Mouse (Mus musculus) midbrain, embryonic 11.5 days (tissue): ENCODE data around the gene Ripk3. TPM values are rescaled to one million over a fixed set of nuclear protein-coding genes. Genes with fewer than 3 reads are reported as not detected.

Experiments
- polyA plus RNA-seq: library from polyadenylated mRNA; unstranded; fragments of >200 nt; fragmentation: Nextera tagmentation; extraction: Ambion mirVana; gene quantifications from 2 replicates; pipeline ENCODE4 v1.2.1, GENCODE M21; 2014

Gene Ripk3
- polyA plus RNA-seq, 1 experiment from 2014 or later, result 4.0 TPM

Other genes with a start within 250 kb of the Ripk3 start
- gene Pck2, start 248.6 kb downstream of the Ripk3 start, polyA plus RNA-seq, result 10.0 and 10.7 TPM in 2 replicates
- gene Dcaf11, start 228.9 kb downstream of the Ripk3 start, polyA plus RNA-seq, result 76.4 and 85.4 TPM in 2 replicates
- 0.92 TPM in 1 of 2 replicates, not detected in the other for gene A730061H03Rik, start 228.5 kb downstream of the Ripk3 start, polyA plus RNA-seq
- gene Fitm1, start 213.2 kb downstream of the Ripk3 start, polyA plus RNA-seq, result not detected in 2 replicates
- gene Psme1, start 210.7 kb downstream of the Ripk3 start, polyA plus RNA-seq, result 111 and 114 TPM in 2 replicates
- 8.1 and 8.4 TPM in 2 replicates for gene Emc9, start 203.6 kb downstream of the Ripk3 start, polyA plus RNA-seq
- 189 and 202 TPM in 2 replicates for gene Psme2, start 197.8 kb downstream of the Ripk3 start, polyA plus RNA-seq
- gene Rnf31, start 197.2 kb downstream of the Ripk3 start, polyA plus RNA-seq, result 8.2 and 9.8 TPM in 2 replicates
- 5.8 and 6.3 TPM in 2 replicates for gene Irf9, start 185.3 kb downstream of the Ripk3 start, polyA plus RNA-seq
- 2.6 and 3.5 TPM in 2 replicates for gene Rec8, start 170.8 kb downstream of the Ripk3 start, polyA plus RNA-seq
- gene Ipo4, start 152.9 kb downstream of the Ripk3 start, polyA plus RNA-seq, result 69.3 and 80.6 TPM in 2 replicates
- gene Gm49378, start 151.0 kb downstream of the Ripk3 start, polyA plus RNA-seq, result 1.8 and 2.6 TPM in 2 replicates
- gene Tm9sf1, start 145.1 kb downstream of the Ripk3 start, polyA plus RNA-seq, result 56.6 and 58.1 TPM in 2 replicates
- gene Tssk4, start 138.7 kb downstream of the Ripk3 start, polyA plus RNA-seq, result 0.87 and 1.1 TPM in 2 replicates
- 61.9 and 66.2 TPM in 2 replicates for gene Mdp1, start 128.4 kb downstream of the Ripk3 start, polyA plus RNA-seq
- 55.4 and 61.8 TPM in 2 replicates for gene Gmpr2, start 116.9 kb downstream of the Ripk3 start, polyA plus RNA-seq
- 595 and 615 TPM in 2 replicates for gene Nedd8, start 116.7 kb downstream of the Ripk3 start, polyA plus RNA-seq
- 62.6 and 64.4 TPM in 2 replicates for gene Tinf2, start 107.0 kb downstream of the Ripk3 start, polyA plus RNA-seq
- 0.27 and 0.59 TPM in 2 replicates for gene Tgm1, start 74.9 kb downstream of the Ripk3 start, polyA plus RNA-seq
- 22.0 TPM in 2 replicates for gene Rabggta, start 66.6 kb downstream of the Ripk3 start, polyA plus RNA-seq
- gene Dhrs1, start 43.2 kb downstream of the Ripk3 start, polyA plus RNA-seq, result 69.5 and 70.5 TPM in 2 replicates
- 46.2 and 47.4 TPM in 2 replicates for gene Nop9, start 43.2 kb downstream of the Ripk3 start, polyA plus RNA-seq
- gene Cideb, start 30.4 kb downstream of the Ripk3 start, polyA plus RNA-seq, result 0.18 and 0.22 TPM in 2 replicates
- 0.12 and 0.40 TPM in 2 replicates for gene Ltb4r2, start 27.4 kb downstream of the Ripk3 start, polyA plus RNA-seq
- not detected in 2 replicates for gene Ltb4r1, start 22.9 kb downstream of the Ripk3 start, polyA plus RNA-seq
- gene Adcy4, start 4.8 kb downstream of the Ripk3 start, polyA plus RNA-seq, result 4.9 and 5.8 TPM in 2 replicates
- 9.9 and 11.5 TPM in 2 replicates for gene Nfatc4, start 34.3 kb upstream of the Ripk3 start, polyA plus RNA-seq
- gene Nynrin, start 65.1 kb upstream of the Ripk3 start, polyA plus RNA-seq, result 10.7 and 12.0 TPM in 2 replicates
- 0.03 and 0.23 TPM in 2 replicates for gene Cbln3, start 95.5 kb upstream of the Ripk3 start, polyA plus RNA-seq
- 8.5 and 8.7 TPM in 2 replicates for gene Khnyn, start 96.1 kb upstream of the Ripk3 start, polyA plus RNA-seq
- 25.0 and 27.8 TPM in 2 replicates for gene Sdr39u1, start 111.4 kb upstream of the Ripk3 start, polyA plus RNA-seq
- not detected in 2 replicates for gene Cma1, start 155.8 kb upstream of the Ripk3 start, polyA plus RNA-seq
- not detected in 2 replicates for gene Cma2, start 162.1 kb upstream of the Ripk3 start, polyA plus RNA-seq
- gene Mcpt1, start 229.1 kb upstream of the Ripk3 start, polyA plus RNA-seq, result not detected in 2 replicates
- gene Mcpt9, start 241.6 kb upstream of the Ripk3 start, polyA plus RNA-seq, result not detected in 2 replicates